Mouse (Mus musculus) intestine, embryonic 14.5 days (tissue): ENCODE data around the gene Jag1. TPM values are rescaled to one million over a fixed set of nuclear protein-coding genes. Genes with fewer than 3 reads are reported as not detected.

Source experiments
- ATAC-seq: fragments of 200-750 bp; cut with Nextera tagmentation; replicated peaks from 2 replicates; pipeline ENCODE4 v1.8.0; 2017; ENCODE audit warnings: low read depth, moderate number of reproducible peaks, moderate TSS enrichment, moderate library complexity; ENCODE audit not compliant: low FRiP score, low TSS enrichment
- DNase-seq: peaks from one replicate; pipeline ENCODE4 v3.0.0-alpha.2; 2018; ENCODE audit warnings: low spot score
- H3K27ac ChIP-seq: fragments of 300-500 bp; sonication (generic); 2 replicates; pipeline ENCODE4 v1.5.1; 2014; ENCODE audit warnings: low read depth, mild to moderate bottlenecking, control low read depth
- H3K27me3 ChIP-seq: fragments of 300-500 bp; sonication (generic); replicated peaks from 2 replicates; pipeline ENCODE4 v1.6.1; 2014; ENCODE audit warnings: low read length, control low read depth; ENCODE audit not compliant: control insufficient read depth, insufficient read depth
- H3K36me3 ChIP-seq: fragments of 300-500 bp; sonication (generic); 2 replicates; pipeline ENCODE4 v1.6.1; 2014; ENCODE audit warnings: low read length, control low read depth; ENCODE audit not compliant: control insufficient read depth, insufficient read depth
- H3K4me1 ChIP-seq: fragments of 300-500 bp; sonication (generic); replicated peaks from 2 replicates; pipeline ENCODE4 v1.6.1; 2014; ENCODE audit warnings: low read length, control low read depth, mixed read lengths; ENCODE audit not compliant: control insufficient read depth, insufficient read depth
- H3K4me2 ChIP-seq: fragments of 300-500 bp; sonication (generic); 2 replicates; pipeline ENCODE4 v1.6.1; 2014; ENCODE audit warnings: low read length
- H3K4me3 ChIP-seq: fragments of 300-500 bp; sonication (generic); 2 replicates; pipeline ENCODE4 v1.5.1; 2014; ENCODE audit warnings: low read depth, low read length, control low read depth, mixed read lengths
- H3K9ac ChIP-seq: fragments of 300-500 bp; sonication (generic); 2 replicates; pipeline ENCODE4 v1.6.1; 2014; ENCODE audit warnings: mild to moderate bottlenecking, low read length
- H3K9me3 ChIP-seq: fragments of 300-500 bp; sonication (generic); 2 replicates; pipeline ENCODE4 v1.6.1; 2016; ENCODE audit warnings: low read length, control low read depth; ENCODE audit not compliant: control insufficient read depth
- WGBS: fragments of 180-500 bp; shearing (Covaris S2); extraction: QIAGEN DNeasy Blood & Tissue Kit; methylation state at CpG from one replicate; pipeline ENCODE4 v1.1.7; 2014; 5-methylcytosine and 5-hydroxymethylcytosine counted together
- polyA plus RNA-seq: library from polyadenylated mRNA; unstranded; fragments of >200 nt; fragmentation: Nextera tagmentation; extraction: Ambion mirVana; gene quantifications from 2 replicates; pipeline ENCODE4 v1.2.1, GENCODE M21; 2014

Jag1 gene
- polyA plus RNA-seq, 1 experiment from 2014 or later = 20.6 TPM

GRCm38 (mm10) chr2:137080468-137080867 lies 36.0 kb downstream of the Jag1 start:
- ATAC-seq (0 out of 2 replicates have a peak, but pooled peaks have one; percentile 17), DNase-seq (no peak)
- Histone ChIP-seq H3K36me3 (peaks cover 35% of the 10 kb centered on the region), H3K4me1 (peaks cover 15% of the 10 kb centered on the region), H3K27ac (no peak overlapping the region), H3K4me3 (no peak overlapping the region), H3K4me2 (no peak overlapping the region), H3K27me3 (no peaks in the 10 kb centered on the region), H3K9ac (no peak overlapping the region), H3K9me3 (no peaks in the 10 kb centered on the region)
- 70% methylated on average over 6 of the region's 6 CpGs for WGBS

- DNase-seq (no peak), ATAC-seq (peak; percentile 29; the same call in 1 of the 2 replicates)
- H3K27ac ChIP-seq = peak overlapping the region; percentile 51; the same call in 1 of the 2 replicates
- 17% methylated on average over 10 of the region's 10 CpGs for WGBS
- no peak overlapping the region for H3K9ac ChIP-seq
- no peaks in the 10 kb centered on the region for H3K9me3 ChIP-seq
- H3K4me1 ChIP-seq = peaks cover 15% of the 10 kb centered on the region
- peaks cover 28% of the 10 kb centered on the region for H3K36me3 ChIP-seq
- no peaks in the 10 kb centered on the region for H3K27me3 ChIP-seq
- no peak overlapping the region for H3K4me3 ChIP-seq
- H3K4me2 ChIP-seq = no peak overlapping the region
These were observed 36.6 kb downstream of the Jag1 start for GRCm38 (mm10) chr2:137079721-137080320.

- ATAC-seq = no peak
- Histone ChIP-seq H3K4me1 (peaks cover 15% of the 10 kb centered on the region), H3K4me3 (no peak overlapping the region), H3K9ac (no peak overlapping the region), H3K9me3 (no peaks in the 10 kb centered on the region), H3K27ac (no peak overlapping the region), H3K4me2 (no peak overlapping the region), H3K36me3 (peaks cover 18% of the 10 kb centered on the region), H3K27me3 (no peaks in the 10 kb centered on the region)
- DNase-seq = no peak
- 64% methylated on average over 4 of the region's 4 CpGs for WGBS
These were observed 37.7 kb downstream of the Jag1 start for GRCm38 (mm10) chr2:137078771-137079170.

- no peak overlapping the region for H3K27ac ChIP-seq
- H3K4me3 ChIP-seq = no peak overlapping the region
- H3K4me1 ChIP-seq = no peaks in the 10 kb centered on the region
- no peaks in the 10 kb centered on the region for H3K27me3 ChIP-seq
- ATAC-seq (no peak), DNase-seq (no peak)
- H3K9me3 ChIP-seq = no peaks in the 10 kb centered on the region
- no peaks in the 10 kb centered on the region for H3K36me3 ChIP-seq
- no peak overlapping the region for H3K4me2 ChIP-seq
- H3K9ac ChIP-seq = no peak overlapping the region
- 34% methylated on average over 2 of the region's 2 CpGs for WGBS
These were observed 42.2 kb downstream of the Jag1 start for GRCm38 (mm10) chr2:137074313-137074620.

GRCm38 (mm10) chr2:137073473-137074312 lies 42.8 kb downstream of the Jag1 start:
- 44% methylated on average over 16 of the region's 16 CpGs for WGBS
- DNase-seq (peak; percentile 52), ATAC-seq (peak; percentile 55; the same call in 1 of the 2 replicates)
- no peaks in the 10 kb centered on the region for H3K4me1 ChIP-seq
- H3K36me3 ChIP-seq = no peaks in the 10 kb centered on the region
- H3K27me3 ChIP-seq = no peaks in the 10 kb centered on the region
- H3K9ac ChIP-seq = no peak overlapping the region
- no peak overlapping the region for H3K4me3 ChIP-seq
- H3K4me2 ChIP-seq = no peak overlapping the region
- no peaks in the 10 kb centered on the region for H3K9me3 ChIP-seq
- no peak overlapping the region for H3K27ac ChIP-seq

GRCm38 (mm10) chr2:137067479-137068110 lies 48.8 kb downstream of the Jag1 start:
- no peak overlapping the region for H3K27ac ChIP-seq
- WGBS = 74% methylated on average over 10 of the region's 10 CpGs
- H3K9me3 ChIP-seq = no peaks in the 10 kb centered on the region
- no peak overlapping the region for H3K4me2 ChIP-seq
- DNase-seq = peak; percentile 34
- H3K36me3 ChIP-seq = no peaks in the 10 kb centered on the region
- no peak for ATAC-seq
- no peaks in the 10 kb centered on the region for H3K4me1 ChIP-seq
- no peaks in the 10 kb centered on the region for H3K27me3 ChIP-seq
- no peak overlapping the region for H3K9ac ChIP-seq
- H3K4me3 ChIP-seq = no peak overlapping the region

- DNase-seq (no peak), ATAC-seq (no peak)
- Histone ChIP-seq H3K9ac (no peak overlapping the region), H3K27me3 (no peaks in the 10 kb centered on the region), H3K36me3 (no peaks in the 10 kb centered on the region), H3K9me3 (no peaks in the 10 kb centered on the region), H3K4me2 (no peak overlapping the region), H3K4me1 (no peaks in the 10 kb centered on the region), H3K4me3 (no peak overlapping the region), H3K27ac (no peak overlapping the region)
- 77% methylated on average over 3 of the region's 3 CpGs for WGBS
These were observed 51.9 kb downstream of the Jag1 start for GRCm38 (mm10) chr2:137064513-137064912.

- Histone ChIP-seq H3K36me3 (no peaks in the 10 kb centered on the region), H3K9ac (no peak overlapping the region), H3K9me3 (no peaks in the 10 kb centered on the region), H3K4me1 (no peaks in the 10 kb centered on the region), H3K27me3 (no peaks in the 10 kb centered on the region), H3K27ac (no peak overlapping the region), H3K4me2 (no peak overlapping the region), H3K4me3 (no peak overlapping the region)
- DNase-seq (no peak), ATAC-seq (no peak)
- 91% methylated on average over 1 of the region's 1 CpGs for WGBS
These were observed 52.6 kb downstream of the Jag1 start for GRCm38 (mm10) chr2:137063829-137064228.
